Mouse (Mus musculus) lung, adult 2 months (tissue): ENCODE measurements around the gene Polr2g. TPM values are rescaled to one million over a fixed set of nuclear protein-coding genes. Genes with fewer than 3 reads are reported as not detected.

Experiments used
- DNase-seq: peaks from one replicate; pipeline ENCODE4 v3.0.0; 2022
- H3K4me1 ChIP-seq: fragments of 200-500 bp; 2 replicates; pipeline ENCODE4 v1.6.1; 2011; ENCODE audit warnings: low read length; ENCODE audit not compliant: control insufficient read depth, insufficient read depth
- H3K4me3 ChIP-seq: fragments of 200-500 bp; replicated peaks from 2 replicates; pipeline ENCODE3; 2011; ENCODE audit warnings: low read depth, mild to moderate bottlenecking, control low read depth, low read length; ENCODE audit errors: extremely low read depth
- CTCF ChIP-seq: fragments of 200-500 bp; IDR thresholded peaks from 2 replicates; pipeline ENCODE4 v1.5.1; 2011; ENCODE audit warnings: mild to moderate bottlenecking, low read length, control low read depth; ENCODE audit not compliant: insufficient read depth
- POLR2A ChIP-seq: fragments of 200-500 bp; IDR thresholded peaks from 2 replicates; pipeline ENCODE4 v1.6.1; 2011; ENCODE audit warnings: low read depth, mild to moderate bottlenecking, control low read depth, low read length, borderline replicate concordance; ENCODE audit errors: extremely low read depth
- WGBS: fragments of 180-500 bp; shearing (Covaris S2); methylation state at CpG from one replicate; pipeline ENCODE4 v1.1.7; 2018; 5-methylcytosine and 5-hydroxymethylcytosine counted together
- polyA plus RNA-seq: library from polyadenylated mRNA; depleted of rRNA; stranded (reverse); fragments of >200 nt; gene quantifications from 2 replicates; pipeline ENCODE4 v1.2.3, GENCODE M21; 2012

The Polr2g gene
- polyA plus RNA-seq, 1 experiment, result 42.5 TPM

DNA sequence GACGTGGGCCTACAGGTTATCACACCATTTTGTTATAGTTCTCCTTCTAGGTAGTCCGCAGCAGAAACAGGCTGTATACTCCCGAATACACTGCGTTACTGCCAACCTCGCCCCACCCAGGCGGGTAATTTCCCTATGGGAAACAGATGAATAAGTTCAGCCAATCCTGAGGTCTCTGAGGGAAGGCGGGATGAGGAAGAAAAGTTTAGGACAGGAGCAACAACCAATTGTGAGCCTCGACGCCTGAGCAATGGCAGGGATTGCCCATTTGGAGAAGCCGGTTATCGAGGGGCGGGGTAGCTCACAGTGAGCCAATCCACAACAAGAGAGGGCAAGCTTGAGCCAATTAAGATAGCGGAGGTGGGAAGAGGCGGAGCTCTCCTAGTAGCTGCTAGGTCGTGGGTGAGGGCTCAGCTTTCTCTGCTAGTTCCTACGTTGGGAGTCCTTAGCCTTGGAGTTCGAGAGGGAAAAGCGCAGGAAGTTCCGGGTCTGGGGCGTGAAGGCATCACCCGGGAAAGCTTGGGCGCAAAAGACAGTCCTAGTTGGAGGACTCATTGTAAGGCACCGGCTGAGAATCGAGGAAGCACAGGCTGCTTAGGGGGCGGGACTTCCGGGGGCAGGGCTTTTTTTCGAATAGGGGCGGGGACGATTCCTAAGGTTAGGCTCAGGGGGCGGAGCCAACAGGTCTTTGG lies 3.9 kb upstream of the Polr2g start, which contains the start of gene Zbtb3:
Zbtb3 (plus strand) TSS at position 426 of the 692 bp plus-strand sequence.
- peak; percentile 82; the same call in 1 of the 2 replicates for TF ChIP-seq POLR2A
- TF ChIP-seq CTCF, result no peak

DNA sequence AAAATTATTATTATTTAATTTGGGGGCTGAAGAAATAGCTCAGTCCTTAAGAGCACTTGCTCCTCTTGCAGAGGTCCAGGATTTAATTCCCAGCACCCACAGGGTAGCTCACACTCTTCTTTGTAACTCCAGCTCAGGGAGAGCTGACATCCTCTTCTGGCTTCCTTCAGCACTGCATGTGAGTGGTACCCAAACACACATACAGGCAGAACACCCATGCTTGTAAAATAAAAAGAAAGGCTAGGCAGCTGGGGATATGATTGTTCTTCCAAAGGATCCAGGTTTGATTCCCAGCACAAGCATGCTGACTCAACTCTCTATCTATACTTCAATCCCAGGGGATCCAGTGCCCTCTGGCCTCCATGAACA lies 554 bp upstream of the Polr2g start:
- Histone ChIP-seq H3K4me1 (peaks cover 5% of the 10 kb centered on the region; the same call in 1 of the 2 replicates), H3K4me3 (no peak overlapping the region)
- no peak for TF ChIP-seq POLR2A
- TF ChIP-seq CTCF, result no peak
- no peak for DNase-seq

More for the DNA sequence above, 3.9 kb upstream of the Polr2g start, which contains the start of gene Zbtb3:
- DNase-seq, result peak; percentile 90
- under 1% methylated on average over 30 of the region's 30 CpGs for WGBS
- peaks cover 5% of the 10 kb centered on the region; the same call in 1 of the 2 replicates for H3K4me1 ChIP-seq
- peak within 1 kb of the TSS; percentile 84 for H3K4me3 ChIP-seq

DNA sequence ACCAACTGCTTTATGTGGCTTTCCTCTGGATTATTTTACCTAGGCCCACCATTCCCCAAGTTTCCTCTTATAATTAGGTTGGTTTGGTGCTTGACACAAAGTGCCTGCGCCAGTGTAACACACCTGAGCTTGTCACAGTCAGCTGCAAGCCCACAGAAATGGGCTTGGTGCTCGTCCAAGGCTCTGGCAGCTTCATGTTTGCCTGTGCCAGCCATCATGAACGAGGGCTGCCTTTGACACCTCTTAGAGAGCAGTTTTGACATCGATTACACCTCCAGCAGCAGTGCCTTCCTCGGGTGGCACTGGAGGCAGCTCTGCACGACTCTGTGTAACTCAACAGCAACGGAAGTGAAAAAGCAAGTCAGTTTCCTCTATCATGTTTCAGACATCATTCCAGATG lies 8.2 kb downstream of the Polr2g start:
- no peak for DNase-seq
- Histone ChIP-seq H3K4me3 (no peak overlapping the region), H3K4me1 (no peaks in the 10 kb centered on the region)
- WGBS, result 69% methylated on average over 7 of the region's 7 CpGs
- no peak for TF ChIP-seq CTCF
- TF ChIP-seq POLR2A, result no peak

DNA sequence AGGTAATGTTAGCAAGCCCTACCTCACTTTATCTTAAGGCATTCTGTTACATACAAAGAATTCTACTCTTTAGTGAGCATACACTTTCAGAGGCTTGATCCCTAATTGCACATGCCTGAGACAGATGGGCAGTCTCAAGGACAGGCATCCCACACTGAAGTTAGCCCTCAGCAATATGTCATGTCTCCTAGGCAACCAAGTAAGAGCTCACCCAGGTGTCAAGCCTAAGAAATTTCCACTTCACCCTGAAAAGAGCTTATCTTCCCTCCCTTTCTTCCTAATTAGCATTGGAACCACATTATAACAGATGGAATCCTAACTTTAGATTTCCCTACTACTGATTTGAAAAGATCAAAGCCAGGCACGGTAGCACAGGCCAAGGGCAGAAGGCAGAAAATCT lies 9.2 kb downstream of the Polr2g start:
- 50% methylated on average over 1 of the region's 1 CpGs for WGBS
- DNase-seq, result no peak
- Histone ChIP-seq H3K4me1 (no peaks in the 10 kb centered on the region), H3K4me3 (no peak overlapping the region)
- no peak for TF ChIP-seq POLR2A

DNA sequence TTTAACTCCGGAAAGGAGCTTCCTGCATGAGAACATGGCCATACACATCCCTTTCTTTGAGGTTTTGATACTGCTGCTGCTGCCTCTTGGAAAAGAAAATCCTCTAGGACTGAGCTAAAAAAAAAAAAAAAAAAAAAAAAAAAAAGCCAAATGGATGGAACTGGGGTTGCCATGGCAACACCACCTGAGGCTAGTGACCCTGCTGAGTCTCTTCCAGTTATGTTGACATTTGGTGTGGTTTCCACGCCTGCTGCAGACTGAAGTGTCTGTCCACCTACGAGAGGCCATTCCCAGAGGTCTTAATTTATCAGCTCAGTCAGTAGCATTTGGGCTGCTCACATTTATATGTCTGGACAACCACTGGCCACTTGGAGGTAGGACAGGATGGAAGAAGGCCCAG lies 9.9 kb downstream of the Polr2g start:
- TF ChIP-seq POLR2A (no peak), CTCF (no peak)
- no peak for DNase-seq

DNA sequence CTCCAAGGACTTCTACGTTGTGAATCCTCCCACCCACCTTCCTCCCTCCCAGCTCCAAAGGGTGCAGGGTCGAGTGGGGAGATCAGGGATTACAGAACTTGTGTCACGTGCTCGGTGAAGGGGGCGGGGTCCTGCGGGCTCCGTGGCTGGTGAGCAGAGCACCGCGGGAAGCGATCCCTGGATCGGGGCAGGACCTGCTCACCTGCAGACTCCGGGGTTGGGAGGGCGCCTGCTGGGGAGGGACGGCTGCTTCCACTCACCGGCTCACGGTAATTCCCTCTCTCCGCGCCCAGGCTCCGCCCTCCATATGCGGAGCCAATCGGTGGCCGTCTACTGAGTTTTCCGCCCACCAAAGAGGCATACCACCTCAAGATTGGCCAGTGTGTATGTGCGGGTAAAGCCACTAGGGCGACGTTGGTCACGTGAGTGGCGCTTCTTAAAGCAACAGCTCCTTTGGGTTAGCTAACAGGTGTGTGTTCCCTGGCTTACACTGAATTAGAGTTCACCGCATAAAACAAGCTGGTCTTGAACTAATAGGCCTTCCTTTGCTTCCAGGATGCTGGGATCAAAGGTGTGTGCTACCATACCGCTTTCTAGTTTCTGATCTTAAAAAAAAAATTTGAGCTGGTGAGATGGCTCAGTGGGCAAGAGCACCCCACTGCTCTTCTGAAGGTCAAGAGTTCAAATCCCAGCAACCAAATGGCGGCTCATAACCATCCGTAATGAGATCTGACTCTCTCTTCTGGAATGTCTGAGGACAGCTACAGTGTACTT lies 12.2 kb downstream of the Polr2g start, which contains the start of gene Taf6l:
Taf6l (minus strand) TSS at position 410 of the 774 bp plus-strand sequence.
- peak; percentile 88 for DNase-seq
- under 1% methylated on average over 32 of the region's 32 CpGs for WGBS
- H3K4me3 ChIP-seq, result peak within 1 kb of the TSS; percentile 71
- TF ChIP-seq CTCF (peak; percentile 40; the same call in 1 of the 2 replicates), POLR2A (no peak)
- H3K4me1 ChIP-seq, result no peaks in the 10 kb centered on the region

More for the DNA sequence above, 9.9 kb downstream of the Polr2g start:
- H3K4me1 ChIP-seq, result no peaks in the 10 kb centered on the region
- 45% methylated on average over 3 of the region's 3 CpGs for WGBS
- no peak overlapping the region for H3K4me3 ChIP-seq

DNA sequence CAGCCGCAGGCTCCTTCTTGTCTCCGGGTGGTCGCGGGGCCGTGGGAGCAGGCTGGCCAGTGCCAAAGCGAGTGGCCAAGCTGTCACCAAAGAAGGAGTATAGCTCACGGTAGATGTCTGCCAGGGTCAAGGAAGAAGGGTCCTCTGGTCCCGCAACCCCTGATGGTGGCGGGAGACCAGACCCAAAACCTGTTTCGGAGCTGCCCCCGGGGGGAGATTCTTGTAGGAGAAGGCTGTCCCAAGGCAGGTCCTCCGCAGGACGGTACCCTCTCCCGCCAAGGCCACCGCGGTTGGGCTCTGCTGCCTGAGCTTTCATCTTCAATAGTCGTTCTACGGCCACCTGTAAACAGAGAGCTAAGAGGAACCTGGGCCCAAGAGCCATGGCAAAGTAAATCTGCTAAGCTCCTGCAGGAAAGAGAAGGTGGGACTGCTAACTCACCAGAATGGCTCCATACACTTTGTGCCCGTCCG lies 23.4 kb downstream of the Polr2g start:
- H3K4me3 ChIP-seq, result peak overlapping the region; percentile 90
- peaks cover 19% of the 10 kb centered on the region for H3K4me1 ChIP-seq
- TF ChIP-seq CTCF, result no peak
- no peak for TF ChIP-seq POLR2A
- WGBS, result 2% methylated on average over 20 of the region's 20 CpGs
- no peak for DNase-seq

DNA sequence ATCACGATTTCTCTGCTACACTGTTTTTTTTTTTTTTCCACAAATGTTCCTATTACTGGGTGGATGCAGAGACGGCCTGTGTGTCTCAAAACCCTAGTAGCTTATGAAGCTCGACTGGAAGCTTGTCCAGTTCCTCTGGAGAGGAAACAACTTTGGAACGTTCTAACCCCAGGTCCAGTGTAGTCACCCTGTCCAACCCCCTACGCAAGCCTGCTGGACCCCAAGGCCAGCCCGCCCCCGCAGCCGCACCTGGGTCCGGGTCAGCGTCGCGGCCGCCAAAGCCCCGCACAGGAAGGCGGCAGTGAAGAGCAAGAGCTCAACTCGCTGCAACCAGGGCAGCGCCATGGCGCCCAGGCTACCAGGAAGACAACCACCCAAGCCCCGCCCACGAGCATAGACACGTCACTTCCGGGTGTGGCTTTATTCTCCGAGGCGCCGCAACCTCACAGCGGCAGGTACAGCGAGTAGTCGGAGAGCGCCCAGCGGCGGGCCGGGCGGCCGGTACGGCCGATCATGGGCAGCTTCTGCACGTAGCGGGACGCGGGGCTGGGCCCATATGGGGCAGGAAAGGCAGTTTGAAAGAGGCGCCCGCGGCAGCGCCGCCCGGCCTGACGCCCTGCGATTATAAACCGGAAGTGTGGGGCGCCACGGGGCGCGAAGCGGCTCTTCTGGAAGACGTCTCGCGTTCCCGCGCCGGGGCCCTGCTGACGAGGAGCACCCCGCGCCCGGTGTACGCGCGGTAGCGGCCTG lies 24.1 kb downstream of the Polr2g start, which contains the start of gene Tmem179b:
Tmem179b (minus strand) TSS at position 382 of the 750 bp plus-strand sequence.
- peak within 1 kb of the TSS; percentile 90 for H3K4me3 ChIP-seq
- DNase-seq, result peak; percentile 99
- peak; percentile 96 for TF ChIP-seq POLR2A
- TF ChIP-seq CTCF, result no peak
- H3K4me1 ChIP-seq, result peaks cover 19% of the 10 kb centered on the region
- WGBS, result 2% methylated on average over 68 of the region's 68 CpGs

DNA sequence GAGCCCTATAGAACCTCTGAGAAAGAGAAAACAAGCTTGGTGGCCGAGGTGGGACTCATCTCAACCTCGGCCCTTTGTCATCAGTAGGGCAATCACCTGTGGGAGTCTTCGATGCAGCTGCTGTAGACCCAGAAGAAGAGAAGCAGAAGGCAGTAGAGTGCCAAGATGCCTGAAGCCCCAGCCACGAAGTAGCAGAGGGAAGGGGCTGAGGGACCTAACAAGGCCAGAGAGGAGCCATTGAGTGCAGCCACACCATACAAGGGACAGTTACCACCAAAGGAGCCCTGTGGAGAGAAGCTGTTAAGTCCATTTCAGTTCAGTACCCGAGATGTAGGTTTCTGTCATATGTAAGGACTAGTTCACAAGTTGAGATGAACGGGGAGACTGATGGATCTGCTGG lies 25.0 kb downstream of the Polr2g start:
- 46% methylated on average over 6 of the region's 6 CpGs for WGBS
- peaks cover 19% of the 10 kb centered on the region for H3K4me1 ChIP-seq
- TF ChIP-seq POLR2A (no peak), CTCF (no peak)
- H3K4me3 ChIP-seq, result peak overlapping the region; percentile 90
- no peak for DNase-seq
